Mouse (Mus musculus): Measurements from ENCODE around the gene Anapc15. TPM values are rescaled to one million over a fixed set of nuclear protein-coding genes. Genes with fewer than 3 reads are reported as not detected.

The Anapc15 gene
- polyA plus RNA-seq, 1 experiment, result 47.3 TPM

GRCm38 (mm10) chr7:101853816-101854215, 9.7 kb upstream of the Anapc15 start:
- Histone ChIP-seq H3K27ac (ENCODE audit: insufficient read depth, low read length) (no peak overlapping the region), H3K4me1 (ENCODE audit: control insufficient read depth, insufficient read depth, low read length) (no peaks in the 10 kb centered on the region), H3K4me3 (replicated peaks; ENCODE audit: insufficient read depth, low read depth, low read length) (no peak overlapping the region), H3K27me3 (ENCODE audit: control insufficient read depth, insufficient read depth, low read length) (no peaks in the 10 kb centered on the region)
- no peak for TF ChIP-seq POLR2A (IDR thresholded peaks at IDR 0.05; ENCODE audit: borderline replicate concordance, insufficient read depth, low read length)
- no peak for TF ChIP-seq CTCF (IDR thresholded peaks at IDR 0.05; ENCODE audit: borderline replicate concordance, insufficient read depth, low read depth, low read length)
- DNase-seq, result no peak
- 87% methylated on average over 2 of the region's 2 CpGs for WGBS

- no peaks in the 10 kb centered on the region for H3K4me1 ChIP-seq (ENCODE audit: control insufficient read depth, insufficient read depth, low read length)
- H3K27me3 ChIP-seq (ENCODE audit: control insufficient read depth, insufficient read depth, low read length), result no peaks in the 10 kb centered on the region
- TF ChIP-seq POLR2A (IDR thresholded peaks at IDR 0.05; ENCODE audit: borderline replicate concordance, insufficient read depth, low read length) (no peak), CTCF (IDR thresholded peaks at IDR 0.05; ENCODE audit: borderline replicate concordance, insufficient read depth, low read depth, low read length) (no peak)
- H3K27ac ChIP-seq (ENCODE audit: insufficient read depth, low read length), result no peak within 1 kb of the TSS
- no peak for DNase-seq
- WGBS, result 95% methylated on average over 4 of the region's 4 CpGs
- H3K4me3 ChIP-seq (replicated peaks; ENCODE audit: insufficient read depth, low read depth, low read length), result no peak within 1 kb of the TSS
Measured at GRCm38 (mm10) chr7:101857094-101857493, 6.4 kb upstream of the Anapc15 start, which contains the start of gene Folr2. Gene Folr2 (minus strand): TSS chr7:101857194.

GRCm38 (mm10) chr7:101858362-101858761, 5.2 kb upstream of the Anapc15 start:
- WGBS, result 80% methylated on average over 9 of the region's 9 CpGs
- no peaks in the 10 kb centered on the region for H3K4me1 ChIP-seq (ENCODE audit: control insufficient read depth, insufficient read depth, low read length)

GRCm38 (mm10) chr7:101860978-101861377, 2.5 kb upstream of the Anapc15 start:
- TF ChIP-seq POLR2A (IDR thresholded peaks at IDR 0.05; ENCODE audit: borderline replicate concordance, insufficient read depth, low read length) (no peak), CTCF (IDR thresholded peaks at IDR 0.05; ENCODE audit: borderline replicate concordance, insufficient read depth, low read depth, low read length) (no peak)
- H3K4me3 ChIP-seq (replicated peaks; ENCODE audit: insufficient read depth, low read depth, low read length), result no peak overlapping the region
- DNase-seq, result no peak
- no peak overlapping the region for H3K27ac ChIP-seq (ENCODE audit: insufficient read depth, low read length)
- H3K4me1 ChIP-seq (ENCODE audit: control insufficient read depth, insufficient read depth, low read length), result no peaks in the 10 kb centered on the region
- H3K27me3 ChIP-seq (ENCODE audit: control insufficient read depth, insufficient read depth, low read length), result no peaks in the 10 kb centered on the region

More at GRCm38 (mm10) chr7:101858362-101858761, 5.2 kb upstream of the Anapc15 start:
- no peak for DNase-seq
- Histone ChIP-seq H3K4me3 (replicated peaks; ENCODE audit: insufficient read depth, low read depth, low read length) (no peak overlapping the region), H3K27ac (ENCODE audit: insufficient read depth, low read length) (no peak overlapping the region), H3K27me3 (ENCODE audit: control insufficient read depth, insufficient read depth, low read length) (no peaks in the 10 kb centered on the region)
- no peak for TF ChIP-seq CTCF (IDR thresholded peaks at IDR 0.05; ENCODE audit: borderline replicate concordance, insufficient read depth, low read depth, low read length)
- no peak for TF ChIP-seq POLR2A (IDR thresholded peaks at IDR 0.05; ENCODE audit: borderline replicate concordance, insufficient read depth, low read length)

- TF ChIP-seq POLR2A (IDR thresholded peaks at IDR 0.05; ENCODE audit: borderline replicate concordance, insufficient read depth, low read length) (no peak), CTCF (IDR thresholded peaks at IDR 0.05; ENCODE audit: borderline replicate concordance, insufficient read depth, low read depth, low read length) (no peak)
- Histone ChIP-seq H3K4me3 (replicated peaks; ENCODE audit: insufficient read depth, low read depth, low read length) (no peak overlapping the region), H3K27ac (ENCODE audit: insufficient read depth, low read length) (no peak overlapping the region), H3K4me1 (ENCODE audit: control insufficient read depth, insufficient read depth, low read length) (no peaks in the 10 kb centered on the region), H3K27me3 (ENCODE audit: control insufficient read depth, insufficient read depth, low read length) (no peaks in the 10 kb centered on the region)
- no peak for DNase-seq
- 71% methylated on average over 3 of the region's 3 CpGs for WGBS
Measured at GRCm38 (mm10) chr7:101862291-101862690, 1.2 kb upstream of the Anapc15 start.

GRCm38 (mm10) chr7:101866491-101867265, 3.2 kb downstream of the Anapc15 start:
- Histone ChIP-seq H3K4me1 (ENCODE audit: control insufficient read depth, insufficient read depth, low read length) (no peaks in the 10 kb centered on the region), H3K27me3 (ENCODE audit: control insufficient read depth, insufficient read depth, low read length) (no peaks in the 10 kb centered on the region), H3K4me3 (replicated peaks; ENCODE audit: insufficient read depth, low read depth, low read length) (no peak overlapping the region), H3K27ac (ENCODE audit: insufficient read depth, low read length) (no peak overlapping the region)
- 81% methylated on average over 11 of the region's 11 CpGs for WGBS
- TF ChIP-seq CTCF (IDR thresholded peaks at IDR 0.05; ENCODE audit: borderline replicate concordance, insufficient read depth, low read depth, low read length) (no peak), POLR2A (IDR thresholded peaks at IDR 0.05; ENCODE audit: borderline replicate concordance, insufficient read depth, low read length) (no peak)
- DNase-seq, result no peak

GRCm38 (mm10) chr7:101867482-101867881, 4.0 kb downstream of the Anapc15 start:
- H3K4me3 ChIP-seq (replicated peaks; ENCODE audit: insufficient read depth, low read depth, low read length), result no peak overlapping the region
- no peaks in the 10 kb centered on the region for H3K4me1 ChIP-seq (ENCODE audit: control insufficient read depth, insufficient read depth, low read length)
- H3K27ac ChIP-seq (ENCODE audit: insufficient read depth, low read length), result no peak overlapping the region
- no peaks in the 10 kb centered on the region for H3K27me3 ChIP-seq (ENCODE audit: control insufficient read depth, insufficient read depth, low read length)
- DNase-seq, result no peak
- no peak for TF ChIP-seq CTCF (IDR thresholded peaks at IDR 0.05; ENCODE audit: borderline replicate concordance, insufficient read depth, low read depth, low read length)
- WGBS, result 97% methylated on average over 4 of the region's 4 CpGs

Data from cerebellum, adult 2 months (tissue).